Mouse (Mus musculus) CD4-positive helper T cell, adult 2 months (primary cell): Measurements from ENCODE around the gene Pold2.
A peak's percentile ranks its signal among the peaks of the same experiment; 100 is the strongest.

ENCODE experiments used
- DNase-seq: peaks from one replicate; pipeline ENCODE4 v3.0.0-alpha.2; 2012; ENCODE audit warnings: low read depth, missing footprints, low spot score

The Pold2 gene

DNA sequence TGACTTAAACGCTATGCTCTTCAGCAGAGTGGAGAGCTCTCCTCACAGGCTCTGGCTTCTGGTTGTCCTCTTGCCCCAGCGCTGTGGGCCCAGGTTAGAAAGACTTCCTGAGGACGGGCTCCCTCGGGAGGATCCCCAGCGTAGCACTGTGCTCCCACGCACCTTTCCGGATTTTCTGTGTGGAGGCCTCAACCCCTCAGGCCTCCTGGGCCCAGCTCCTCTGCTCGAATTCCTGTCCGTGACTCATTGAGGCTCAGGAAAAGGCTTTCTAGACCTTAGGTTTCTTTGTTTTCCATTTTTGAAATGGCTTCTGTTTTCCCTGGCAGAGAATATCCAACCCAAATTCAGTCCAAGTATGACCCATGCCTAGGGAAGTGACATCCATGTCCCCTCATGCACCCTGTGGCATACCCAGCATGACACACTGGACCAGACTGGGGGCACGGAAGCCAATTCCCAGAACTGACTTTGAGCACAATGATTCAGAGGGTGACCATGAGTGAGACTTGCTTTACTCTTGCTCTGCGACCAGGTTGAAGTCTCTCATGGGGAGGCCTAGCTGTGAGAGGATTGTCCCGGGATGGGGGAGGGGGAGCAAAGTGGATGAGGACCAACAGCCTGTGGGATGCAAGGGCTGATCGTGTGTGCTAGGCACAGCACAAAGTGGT lies 18.1 kb downstream of the Pold2 start:
- no peak for DNase-seq

DNA sequence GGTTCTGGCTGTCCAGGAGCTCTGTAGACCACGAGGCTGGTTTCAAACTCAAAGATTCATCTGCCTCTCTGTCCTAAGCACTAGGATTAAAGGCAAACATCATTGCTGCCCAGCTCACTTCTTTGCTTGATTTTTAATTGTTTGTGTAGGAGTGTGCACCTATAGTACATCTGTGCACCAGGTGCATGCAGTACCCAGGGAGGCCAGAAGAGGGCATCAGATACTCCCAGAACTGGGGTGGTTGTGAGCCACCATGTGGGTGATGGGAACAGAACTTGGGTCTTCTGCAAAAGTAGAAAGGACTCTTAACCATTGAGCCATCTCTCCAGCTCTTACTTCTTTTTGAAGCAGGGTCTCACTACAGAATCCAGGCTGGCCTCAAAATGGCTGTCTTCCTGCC lies 19.4 kb downstream of the Pold2 start:
- no peak for DNase-seq

DNA sequence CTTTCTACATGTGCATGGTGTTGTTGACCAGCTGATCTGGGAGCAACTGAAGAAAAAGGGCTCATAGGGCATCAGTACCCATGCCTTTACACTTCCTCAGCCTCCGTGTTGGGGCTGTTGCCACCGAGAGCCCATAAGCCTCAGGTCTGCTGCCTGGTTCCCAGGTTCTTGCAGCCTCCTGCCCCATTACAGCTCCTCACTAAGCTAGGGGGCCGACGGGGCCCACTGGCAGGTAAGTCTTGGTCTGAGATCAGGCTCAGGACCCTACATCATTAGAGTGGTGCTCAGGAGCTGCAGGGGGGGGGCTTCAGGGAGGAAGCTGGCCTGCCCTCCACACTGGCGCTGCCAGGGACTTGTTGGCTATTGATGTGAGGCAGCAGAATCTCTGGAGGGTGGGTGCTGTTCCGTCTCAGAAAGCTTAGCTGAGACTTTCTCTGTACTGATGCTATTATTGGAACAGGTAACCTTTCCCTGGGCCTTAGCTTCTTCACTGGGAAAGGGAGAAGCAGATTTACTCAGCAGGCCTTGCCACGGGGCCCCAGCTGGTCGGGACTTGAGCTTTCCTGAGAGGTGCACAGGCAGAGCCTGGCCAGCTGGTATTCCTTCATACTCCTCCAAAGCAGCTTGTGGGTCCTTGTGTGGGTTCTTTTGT lies 21.5 kb downstream of the Pold2 start:
- no peak for DNase-seq

DNA sequence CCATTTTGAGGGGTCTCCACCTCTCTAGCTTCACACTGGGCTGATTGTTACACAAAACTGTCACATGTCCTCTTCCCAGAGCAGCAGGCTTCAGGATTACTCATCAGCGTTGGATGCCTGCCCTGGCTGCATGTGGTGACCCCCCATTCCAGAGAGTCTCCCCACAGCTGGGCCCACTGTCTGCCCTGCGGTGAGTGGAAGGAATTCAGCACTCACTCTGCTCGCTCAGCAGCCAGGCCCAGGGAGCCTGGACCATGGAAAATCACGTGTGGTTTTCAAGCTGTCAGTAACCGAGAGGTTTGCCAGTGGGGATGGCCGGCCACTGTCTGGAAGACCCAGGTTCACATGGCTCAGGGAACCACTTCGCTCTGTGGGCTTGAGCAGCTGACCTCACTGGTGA lies 22.2 kb downstream of the Pold2 start:
- no peak for DNase-seq

DNA sequence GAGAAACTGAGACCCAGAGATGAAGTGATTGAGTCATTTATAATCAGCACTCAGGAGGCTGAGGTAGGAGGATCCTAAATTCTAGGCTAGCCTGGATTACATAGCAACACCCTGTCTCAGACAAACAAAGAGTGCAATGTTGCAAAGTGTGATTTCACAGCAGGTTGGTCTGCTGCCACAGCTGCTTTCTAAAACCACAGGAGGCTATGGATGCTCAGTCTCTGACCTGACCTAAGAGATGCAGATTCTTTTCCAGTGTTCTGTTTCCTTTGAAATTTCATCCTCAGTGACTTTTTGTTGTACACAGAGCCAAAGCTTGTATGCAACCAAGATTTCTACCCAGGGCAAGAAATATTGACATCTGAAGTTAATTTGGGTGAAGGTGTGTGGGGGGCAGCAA lies 22.6 kb downstream of the Pold2 start:
- DNase-seq: no peak

DNA sequence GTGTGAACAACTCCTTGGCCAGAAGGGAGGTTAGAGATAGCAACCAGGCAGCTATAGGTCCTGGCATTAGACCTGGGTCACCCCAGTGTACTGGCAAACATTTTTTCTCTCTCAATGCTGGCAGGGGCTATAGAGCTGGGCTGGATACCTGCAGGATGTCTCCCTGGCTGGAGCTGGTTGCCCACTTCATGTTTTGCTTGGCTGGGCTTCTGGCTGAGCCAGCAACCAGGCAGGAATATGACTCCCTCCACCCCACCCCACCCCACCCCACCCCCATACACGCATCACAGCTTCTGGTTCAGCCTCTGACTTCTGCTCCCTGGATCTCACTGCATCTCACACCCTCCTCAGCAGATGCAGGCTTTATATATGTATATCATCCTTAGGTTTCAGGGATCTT lies 25.8 kb downstream of the Pold2 start:
- DNase-seq: no peak

DNA sequence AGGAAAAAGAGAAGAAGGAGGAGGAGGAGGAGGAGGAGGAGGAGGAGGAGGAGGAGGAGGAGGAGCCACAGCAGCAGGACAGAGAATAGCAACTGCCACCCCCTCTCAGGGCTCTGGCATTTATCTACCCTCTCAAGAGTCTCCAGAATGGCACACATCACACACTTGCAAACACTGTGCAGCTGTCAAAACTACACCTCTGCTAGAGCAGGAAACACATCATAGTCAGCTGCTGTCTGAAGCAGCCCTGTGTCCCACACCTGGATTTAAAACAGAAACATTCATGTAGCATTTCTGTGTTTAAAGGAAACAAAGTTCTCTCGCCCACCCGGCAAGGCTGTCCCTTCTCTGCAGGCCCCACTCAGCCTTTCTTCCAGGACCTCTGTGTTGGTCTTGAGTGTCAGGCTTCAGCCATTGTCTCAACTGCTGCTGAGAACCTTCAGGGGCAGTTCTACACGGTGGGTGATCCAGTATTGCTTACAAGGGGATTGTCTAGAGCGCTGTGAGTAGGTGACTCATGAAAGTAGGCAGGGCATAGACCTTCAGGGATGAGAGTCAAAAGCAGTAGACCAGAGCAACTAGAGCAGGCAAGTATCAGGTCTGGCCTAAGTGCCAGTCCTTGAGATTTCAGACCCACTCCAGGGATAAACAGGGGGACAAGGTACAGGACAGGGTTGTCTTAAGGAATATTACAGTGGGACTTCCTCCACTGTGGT lies 26.9 kb downstream of the Pold2 start:
- no peak for DNase-seq

DNA sequence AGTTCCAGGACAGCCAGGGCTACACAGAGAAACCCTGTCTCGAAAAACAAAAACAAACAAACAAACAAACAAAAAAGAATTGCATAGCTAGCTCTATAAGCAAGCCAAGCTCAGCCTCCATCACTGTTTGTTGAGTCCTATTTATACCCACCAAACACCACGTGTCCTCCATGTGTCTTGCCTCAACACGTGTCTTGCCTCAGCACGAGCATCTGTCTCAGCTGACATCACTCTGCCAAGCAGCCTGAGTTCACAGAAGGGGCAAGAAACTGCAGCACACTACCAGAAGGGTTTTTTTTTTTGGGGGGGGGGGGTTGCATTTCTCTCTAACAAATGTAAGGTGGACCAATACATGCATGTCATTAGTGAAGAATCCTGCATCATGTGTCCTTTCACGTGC lies 27.6 kb downstream of the Pold2 start:
- DNase-seq: no peak

DNA sequence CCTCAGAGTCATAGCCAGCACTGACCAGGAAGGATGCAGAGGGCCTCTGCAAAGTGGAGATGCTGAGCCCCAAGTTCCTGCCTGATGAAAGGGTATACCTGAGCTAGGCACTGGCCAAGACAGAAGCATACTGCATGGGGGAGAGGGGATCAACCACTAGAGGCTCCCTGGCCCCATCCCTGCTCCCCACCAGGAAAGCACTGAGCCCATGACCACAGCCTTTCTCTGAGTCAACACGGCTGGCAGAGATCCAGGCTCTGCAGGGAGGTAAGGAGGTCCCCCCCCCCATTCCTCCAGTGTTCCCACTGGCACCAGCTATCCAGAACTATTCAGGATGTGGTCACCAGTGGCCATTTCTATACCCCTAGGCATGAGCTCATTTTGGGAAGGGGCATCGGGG lies 28.8 kb downstream of the Pold2 start:
- DNase-seq: no peak

DNA sequence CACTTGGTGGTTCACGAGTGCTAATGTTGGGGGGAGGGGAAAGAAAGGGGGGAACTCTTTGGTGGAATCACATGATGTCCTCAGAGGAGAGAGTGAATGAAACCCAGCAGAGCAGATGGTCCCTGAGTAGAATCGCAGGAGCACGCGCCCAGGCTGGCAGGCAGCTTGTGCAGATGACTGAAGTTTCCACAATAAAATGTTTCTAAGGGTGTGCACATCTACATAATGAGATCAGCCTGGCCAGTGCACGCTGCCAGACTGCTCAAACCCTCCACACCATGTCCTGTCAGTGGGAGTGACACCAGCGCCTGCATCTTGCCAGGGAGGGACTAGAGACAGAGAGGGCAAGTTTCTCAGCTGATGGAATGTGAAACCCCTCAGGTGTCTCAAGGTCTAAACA lies 29.4 kb downstream of the Pold2 start:
- DNase-seq: no peak

DNA sequence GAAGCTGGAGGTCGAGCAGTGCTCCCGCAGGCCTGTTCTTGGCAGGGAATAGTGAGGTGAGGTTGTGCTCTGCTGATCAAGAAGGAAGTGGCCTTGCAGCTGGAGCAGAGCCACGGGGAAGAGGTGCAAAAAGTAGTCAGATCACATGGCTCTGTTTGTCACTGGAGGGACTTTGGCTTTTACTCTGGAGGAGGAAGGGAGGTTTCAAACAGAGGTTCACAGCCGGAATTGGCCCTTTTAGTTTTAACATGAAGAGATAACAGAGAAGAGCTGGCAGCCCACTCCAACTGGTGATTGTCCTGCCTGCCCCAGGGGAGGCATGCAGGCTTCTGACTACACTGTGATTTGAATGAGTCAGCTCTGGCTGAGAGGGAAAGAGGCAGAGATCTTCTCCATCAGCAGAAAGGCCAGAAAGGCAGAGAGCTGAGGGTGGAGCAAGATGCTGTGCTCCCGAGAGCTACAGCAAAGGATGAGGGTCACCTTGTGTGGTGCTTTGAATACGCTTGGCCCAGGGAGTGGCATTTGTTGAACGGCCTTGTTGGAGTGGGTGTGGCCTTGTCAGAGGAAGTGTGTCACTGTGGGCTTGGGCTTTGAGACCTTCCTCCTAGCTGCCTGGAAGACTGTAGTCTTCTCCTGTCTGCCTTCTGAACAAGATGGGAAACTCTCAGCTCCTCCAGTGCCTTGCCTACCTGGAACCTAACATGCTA lies 31.3 kb downstream of the Pold2 start:
- no peak for DNase-seq

DNA sequence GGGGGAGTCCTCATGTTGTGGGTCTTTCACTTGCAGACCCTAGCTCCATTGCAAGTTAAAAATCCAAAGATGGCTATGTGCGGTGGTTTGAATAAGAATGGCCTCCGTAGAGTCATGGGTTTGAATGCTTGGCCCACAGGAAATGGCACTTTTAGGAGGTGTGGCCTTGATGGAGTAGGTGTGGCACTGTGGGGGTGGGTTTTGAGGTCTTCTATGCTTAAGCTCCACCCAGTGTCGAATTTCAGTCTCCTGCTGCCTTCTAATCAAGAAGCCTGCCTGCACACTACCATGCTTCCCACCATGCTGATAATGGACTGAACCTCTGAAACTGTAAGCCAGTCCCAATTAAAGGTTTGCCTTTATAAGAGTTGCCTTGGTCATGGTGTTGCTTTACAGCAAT lies 35.0 kb downstream of the Pold2 start:
- no peak for DNase-seq

DNA sequence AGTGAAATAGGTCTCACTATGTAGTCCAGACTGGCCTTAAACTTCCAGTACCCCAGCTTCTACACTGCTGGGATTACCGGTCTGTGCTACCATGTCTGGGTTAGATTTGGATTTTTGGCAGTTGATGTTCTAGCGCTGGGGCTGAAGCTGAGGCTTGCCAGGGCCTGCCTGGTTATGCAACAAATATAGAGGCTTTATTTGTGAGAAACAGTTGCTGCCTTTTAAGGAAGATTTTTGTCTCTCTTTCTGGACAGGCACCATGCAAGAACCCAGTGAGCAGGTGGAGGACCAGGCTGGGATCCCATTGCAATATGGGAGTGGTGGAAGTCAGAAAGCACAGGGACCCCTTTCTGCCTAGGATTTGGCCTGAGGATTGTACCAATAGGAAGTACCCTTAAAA lies 36.3 kb downstream of the Pold2 start:
- no peak for DNase-seq

DNA sequence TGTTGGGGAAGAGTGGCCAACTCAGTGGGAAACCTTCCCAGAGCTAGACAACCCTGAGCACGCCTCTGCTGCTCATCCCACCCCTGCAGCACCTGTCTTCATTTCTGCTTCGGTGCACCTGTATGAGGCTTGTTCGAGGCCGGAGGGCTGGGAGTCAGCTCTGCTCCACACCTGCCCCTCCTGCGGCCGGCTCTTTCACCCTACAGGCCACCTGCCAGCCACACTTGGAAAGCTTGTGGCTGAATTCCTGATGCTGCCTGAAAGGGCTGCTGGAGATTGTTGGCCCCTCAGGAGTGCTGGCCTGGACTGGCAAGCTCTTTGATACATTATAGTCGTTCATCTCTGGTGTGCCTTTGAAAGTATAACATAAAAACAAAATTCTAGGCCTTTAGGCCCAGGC lies 37.7 kb downstream of the Pold2 start:
- DNase-seq: no peak

DNA sequence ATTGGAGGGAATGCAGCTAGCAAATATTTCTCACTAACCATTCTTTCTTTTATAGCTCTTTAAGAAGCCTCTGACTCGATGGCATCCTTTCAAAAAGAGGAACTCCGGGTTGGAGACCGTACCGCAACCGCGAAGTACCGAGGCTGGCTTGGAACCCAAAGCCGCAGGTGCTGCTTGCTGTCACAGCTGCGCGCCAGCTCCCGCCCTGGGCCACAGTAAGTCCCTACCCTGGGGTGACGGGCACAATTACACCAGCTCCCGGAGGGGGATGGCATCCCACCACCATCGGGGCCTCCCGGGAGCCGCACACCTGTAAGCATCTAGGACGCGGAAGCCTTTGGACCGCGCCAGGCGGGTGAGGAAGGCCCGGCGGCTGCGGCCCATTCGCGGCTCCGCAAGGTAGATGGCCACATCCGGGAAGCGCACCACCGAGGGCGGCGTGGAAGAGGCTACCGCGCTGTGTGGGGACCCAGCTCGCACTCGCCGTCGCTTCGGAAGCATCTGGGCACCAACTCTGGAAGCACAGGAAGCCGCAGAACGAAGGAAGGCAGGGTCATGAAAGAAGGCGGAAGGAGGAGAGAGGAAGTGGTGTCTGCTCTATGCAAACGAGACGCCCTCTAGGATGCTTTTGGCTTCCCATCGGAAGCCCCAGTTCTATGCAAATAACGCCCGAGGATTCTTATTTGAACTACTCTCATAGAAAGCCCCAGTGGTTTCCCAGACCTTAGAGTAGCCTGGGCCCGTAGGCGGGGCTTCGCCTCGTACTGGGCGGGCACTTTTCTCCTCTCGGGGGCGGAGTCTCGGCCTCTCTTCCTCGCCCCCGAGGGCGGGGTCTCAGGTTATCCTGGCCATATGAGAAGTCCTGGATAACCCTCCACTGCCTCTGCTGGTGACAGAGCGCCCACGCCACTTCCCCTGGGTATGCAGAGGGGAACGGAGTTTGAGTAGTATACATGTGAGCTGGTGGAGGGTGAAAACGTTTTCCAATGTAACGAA lies 40.5 kb downstream of the Pold2 start, which contains the start of gene Polm:
Polm (minus strand) TSS at position 766 of the 996 bp plus-strand sequence.
- peak; percentile 91 for DNase-seq

DNA sequence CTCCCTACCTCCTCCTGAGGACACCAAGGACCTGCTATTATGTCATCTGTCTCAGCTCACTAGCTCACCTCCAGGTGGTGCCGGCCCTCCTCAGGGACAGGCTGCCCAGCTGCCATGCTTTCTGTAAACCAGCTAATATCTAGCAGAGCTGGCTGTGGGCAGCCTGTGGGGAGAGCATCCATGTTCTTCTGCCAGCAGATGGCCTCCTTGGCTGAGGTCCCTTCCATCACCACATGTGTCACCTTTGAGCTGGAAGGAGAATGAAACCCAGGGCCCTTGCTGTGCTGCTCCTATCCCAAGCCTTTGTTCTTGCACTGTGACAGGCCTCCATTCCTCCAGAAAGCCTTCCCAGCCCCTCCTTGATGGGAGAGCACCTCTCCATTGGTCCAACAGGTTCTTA lies 42.0 kb downstream of the Pold2 start:
- DNase-seq: peak; percentile 23

DNA sequence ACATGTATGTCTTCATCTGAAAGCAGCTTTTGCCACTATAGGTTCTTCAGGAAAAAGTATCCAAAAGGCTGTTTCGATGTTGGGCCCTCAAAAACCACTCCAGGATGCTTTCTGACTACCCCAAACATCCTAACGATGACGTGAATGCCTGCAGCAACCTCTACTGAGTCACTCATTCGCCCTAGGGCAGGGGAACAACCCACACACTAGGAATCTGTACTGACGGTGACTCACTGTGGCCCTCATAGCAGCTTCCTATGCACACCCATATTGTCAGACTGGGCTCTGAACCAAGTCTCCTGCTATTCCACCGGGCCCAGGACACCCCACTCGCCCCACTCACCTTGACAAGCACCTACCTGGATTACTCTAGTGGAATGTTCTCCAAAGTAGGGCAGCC lies 43.0 kb downstream of the Pold2 start:
- no peak for DNase-seq

DNA sequence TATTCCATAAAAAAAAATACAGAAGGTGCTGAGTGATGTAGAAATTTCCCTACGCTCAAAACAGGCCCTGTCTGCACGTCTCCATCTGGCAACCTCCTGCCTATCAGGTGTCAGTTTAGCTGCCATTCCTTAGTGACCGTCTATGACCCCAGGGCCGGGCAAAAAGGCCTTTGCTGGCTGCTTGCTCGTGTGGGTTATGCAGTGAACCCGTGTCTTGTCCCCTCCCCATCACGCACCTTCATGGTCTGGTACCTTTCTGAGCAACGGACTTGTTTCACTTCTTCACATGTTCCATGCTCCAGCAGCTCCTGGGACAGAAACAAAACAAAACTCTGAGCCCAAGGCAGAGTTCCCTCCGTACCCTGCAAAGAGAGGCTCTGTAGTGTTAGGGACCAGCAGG lies 43.6 kb downstream of the Pold2 start:
- no peak for DNase-seq

DNA sequence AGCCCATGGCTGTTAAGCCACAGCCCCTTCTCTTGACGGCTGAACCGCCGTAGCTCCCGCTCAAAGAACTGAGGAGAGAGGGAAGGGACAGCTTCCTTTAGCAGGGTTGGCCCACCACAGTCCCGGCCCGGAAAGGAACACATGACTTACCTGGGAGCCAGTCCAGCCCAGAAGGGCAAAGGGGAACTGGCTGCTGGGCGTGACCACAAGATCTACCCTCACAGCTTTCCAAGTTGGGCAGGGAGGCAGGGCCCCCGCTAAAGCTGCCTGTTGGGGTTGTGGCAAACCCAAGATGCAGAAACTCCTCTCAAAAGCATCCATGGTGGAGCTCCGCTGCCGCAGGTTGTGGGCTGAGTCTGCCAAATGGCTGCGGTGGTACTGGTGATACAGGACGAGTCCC lies 48.8 kb downstream of the Pold2 start:
- no peak for DNase-seq

DNA sequence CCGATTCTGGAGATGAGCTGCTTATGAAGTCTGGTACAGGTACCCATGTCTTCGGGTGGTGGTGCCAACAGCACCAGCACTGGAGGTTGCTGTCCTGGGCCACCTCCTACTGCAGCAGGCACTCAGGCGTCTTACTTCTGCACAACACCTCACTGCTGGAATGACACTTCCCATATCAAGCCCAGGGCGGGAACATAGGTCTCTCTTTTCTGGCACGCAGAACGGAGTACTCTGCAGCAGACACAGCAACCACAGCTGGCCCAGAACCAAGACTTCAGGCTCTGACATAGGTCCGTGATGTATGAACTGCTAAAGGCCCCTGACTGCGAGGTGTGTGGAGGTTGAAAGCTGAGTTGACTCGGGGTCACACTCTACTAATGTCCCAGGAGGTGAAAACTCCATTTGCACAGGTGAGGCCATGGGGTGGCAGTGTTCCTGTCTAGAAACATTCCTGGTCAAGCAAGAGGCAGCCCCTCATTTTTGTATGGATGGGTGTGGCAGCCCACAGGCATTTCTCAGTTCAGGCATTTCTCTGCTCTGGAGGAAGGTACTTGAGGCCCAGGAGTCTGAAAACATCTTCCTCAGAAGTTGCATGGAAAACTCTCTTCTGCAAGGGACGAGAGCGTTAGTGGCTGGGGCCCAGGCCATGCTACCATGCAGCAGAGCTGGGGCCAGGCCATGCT lies 49.4 kb downstream of the Pold2 start:
- DNase-seq: no peak

DNA sequence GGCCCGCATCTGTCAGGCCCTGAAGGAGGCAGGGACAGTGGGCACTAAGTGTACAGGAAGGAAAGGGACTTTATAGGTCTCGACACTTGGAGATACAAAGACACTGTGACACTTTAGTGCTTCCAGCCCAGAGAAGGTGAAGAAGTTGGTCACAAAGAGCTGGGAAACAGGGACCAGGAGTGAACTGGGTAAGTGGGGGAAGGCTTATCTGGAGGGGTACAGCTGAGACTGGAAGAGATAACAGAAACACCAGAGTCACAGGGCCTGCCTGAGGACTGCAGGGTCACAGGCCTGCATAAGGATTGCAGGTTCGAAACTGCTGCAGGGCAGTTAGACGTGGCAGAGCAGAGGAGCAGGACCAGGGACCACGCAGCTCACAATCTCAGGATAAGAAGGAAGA lies 50.2 kb downstream of the Pold2 start:
- no peak for DNase-seq
